Mouse (Mus musculus) liver, adult (tissue): ENCODE data around the gene Tmem163.

Source experiments
- GATA4 ChIP-seq: IDR thresholded peaks from 2 replicates; pipeline ENCODE4 v1.6.1; 2014; ENCODE audit warnings: mild to moderate bottlenecking, low read length; ENCODE audit not compliant: insufficient replicate concordance

Gene Tmem163

DNA sequence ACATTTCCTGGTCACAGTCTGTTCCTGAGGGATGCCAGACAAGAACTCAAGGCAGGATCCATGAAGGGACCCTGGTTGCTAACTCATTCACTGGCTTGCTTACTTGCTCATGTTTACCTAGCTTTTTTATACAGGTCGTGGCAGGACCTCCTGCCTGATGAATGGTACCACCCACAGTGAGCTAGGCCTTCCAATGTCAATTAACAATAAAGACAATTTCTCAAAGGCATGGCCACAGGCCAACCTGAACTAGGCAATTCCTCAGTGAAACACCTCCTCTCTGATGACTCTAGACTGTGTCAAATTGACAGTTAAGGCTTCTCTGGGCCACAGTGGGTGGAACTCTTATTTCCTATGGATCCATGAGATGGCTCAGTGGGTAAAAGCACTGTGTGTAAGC lies 136.6 kb downstream of the Tmem163 start:
- TF ChIP-seq GATA4, result no peak

DNA sequence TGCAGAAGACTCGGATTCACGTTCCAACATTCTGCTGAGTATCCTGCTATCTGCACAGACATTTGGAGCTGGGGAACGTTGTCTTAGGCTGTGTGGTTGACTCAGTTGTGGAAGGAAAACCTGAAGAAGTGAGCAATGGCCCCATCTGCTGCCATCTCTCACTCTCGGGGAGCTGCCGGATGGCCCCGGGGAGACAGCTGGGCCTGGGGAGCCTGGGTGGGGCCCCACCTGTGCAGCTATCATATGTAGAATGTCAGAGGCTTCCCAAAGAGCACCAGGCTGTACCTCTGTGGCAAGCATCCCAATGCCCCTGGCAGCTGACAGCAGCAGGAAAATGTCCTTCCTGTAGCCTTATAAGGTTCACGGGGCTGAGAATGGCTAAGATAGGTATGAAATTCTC lies 137.4 kb downstream of the Tmem163 start:
- TF ChIP-seq GATA4, result no peak

- TF ChIP-seq GATA4, result no peak
These were observed 137.8 kb downstream of the Tmem163 start for GRCm38 (mm10) chr1:127541522-127541921.

GRCm38 (mm10) chr1:127537204-127538038 lies 141.9 kb downstream of the Tmem163 start:
- TF ChIP-seq GATA4, result no peak

GRCm38 (mm10) chr1:127536448-127536847 lies 142.9 kb downstream of the Tmem163 start:
- TF ChIP-seq GATA4, result no peak

DNA sequence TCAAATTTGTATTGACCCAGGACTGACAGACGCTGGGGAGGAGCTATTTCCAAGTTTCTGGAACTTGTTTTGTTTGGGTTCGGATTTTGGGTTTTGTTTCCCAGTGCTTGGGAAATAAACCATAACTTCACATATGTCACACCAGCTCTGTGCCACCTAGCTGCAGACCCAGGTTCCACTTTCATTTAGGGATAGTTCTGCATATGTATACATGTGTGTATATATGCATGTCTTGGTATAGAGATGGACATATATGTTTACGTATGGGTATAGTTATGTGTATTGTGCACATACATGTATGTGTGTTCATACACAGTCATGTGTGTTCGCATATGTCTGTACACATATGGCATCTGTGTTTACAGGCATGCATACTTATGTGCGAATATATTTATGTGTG lies 147.6 kb downstream of the Tmem163 start:
- TF ChIP-seq GATA4, result no peak

GRCm38 (mm10) chr1:127530849-127531580 lies 148.3 kb downstream of the Tmem163 start:
- no peak for TF ChIP-seq GATA4

DNA sequence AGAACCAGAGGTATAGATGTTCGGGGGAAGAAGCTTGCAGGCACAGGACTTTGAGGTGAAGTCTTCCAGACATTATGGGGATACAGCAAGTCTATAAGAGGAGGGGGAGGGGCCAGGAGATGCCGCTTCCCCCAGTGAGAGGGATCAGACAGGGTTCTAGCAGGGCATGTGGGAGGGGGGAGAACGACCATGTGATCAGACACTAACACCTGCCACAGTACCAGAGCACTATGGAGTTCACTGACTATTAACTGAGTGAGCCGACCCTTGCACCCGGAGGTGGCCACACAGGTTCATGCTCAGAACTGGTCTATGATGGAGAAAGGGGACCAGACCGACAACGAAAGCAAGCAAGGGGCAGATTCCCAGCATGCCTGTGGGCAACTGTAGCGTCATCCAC lies 156.0 kb downstream of the Tmem163 start:
- TF ChIP-seq GATA4, result no peak

- no peak for TF ChIP-seq GATA4
These were observed 164.5 kb downstream of the Tmem163 start for GRCm38 (mm10) chr1:127514888-127515287.

DNA sequence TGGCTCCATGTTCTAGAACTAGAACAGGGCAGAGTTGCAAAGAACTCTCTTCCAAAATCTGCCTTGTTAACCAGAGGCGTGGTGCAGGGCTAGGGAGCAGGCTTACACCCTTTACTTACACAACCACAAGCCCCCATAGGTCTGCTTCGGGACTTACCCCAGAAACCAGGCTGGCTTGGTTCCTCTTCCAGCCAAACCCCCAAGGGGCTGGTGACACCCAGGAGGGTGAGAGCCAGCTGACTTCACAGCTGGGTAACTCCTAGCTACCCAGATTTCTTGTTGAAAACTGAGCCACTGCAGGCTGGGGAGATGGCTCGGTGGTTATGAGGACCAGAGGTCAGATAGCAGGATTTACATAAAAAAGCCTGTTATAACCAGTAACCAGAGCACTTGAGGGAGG lies 164.9 kb downstream of the Tmem163 start:
- no peak for TF ChIP-seq GATA4

GRCm38 (mm10) chr1:127513664-127514063 lies 165.7 kb downstream of the Tmem163 start:
- TF ChIP-seq GATA4, result no peak

GRCm38 (mm10) chr1:127513140-127513539 lies 166.2 kb downstream of the Tmem163 start:
- TF ChIP-seq GATA4, result no peak

GRCm38 (mm10) chr1:127512709-127513108 lies 166.6 kb downstream of the Tmem163 start:
- no peak for TF ChIP-seq GATA4

DNA sequence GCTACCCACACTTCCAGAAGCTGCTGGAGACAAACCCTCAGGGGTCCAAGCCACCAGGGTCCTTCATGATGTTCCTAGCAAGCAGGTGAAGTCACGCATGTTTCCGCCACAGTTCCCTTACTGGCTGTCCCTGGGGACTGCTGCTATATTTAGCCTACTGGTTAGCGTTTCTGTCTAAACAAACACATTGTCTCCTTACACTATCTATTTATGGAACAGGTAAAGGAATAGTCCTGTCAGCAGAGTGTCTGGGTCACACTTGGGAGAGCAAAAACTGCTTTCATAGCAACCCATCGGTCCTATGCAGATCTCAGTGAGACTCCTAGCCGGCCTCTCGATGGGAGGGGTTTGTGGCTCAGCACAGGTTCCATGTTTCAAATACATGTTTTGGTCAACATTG lies 168.0 kb downstream of the Tmem163 start:
- no peak for TF ChIP-seq GATA4

- TF ChIP-seq GATA4, result no peak
These were observed 170.4 kb downstream of the Tmem163 start for GRCm38 (mm10) chr1:127508921-127509320.

- TF ChIP-seq GATA4, result no peak
These were observed 171.1 kb downstream of the Tmem163 start for GRCm38 (mm10) chr1:127508067-127508739.

DNA sequence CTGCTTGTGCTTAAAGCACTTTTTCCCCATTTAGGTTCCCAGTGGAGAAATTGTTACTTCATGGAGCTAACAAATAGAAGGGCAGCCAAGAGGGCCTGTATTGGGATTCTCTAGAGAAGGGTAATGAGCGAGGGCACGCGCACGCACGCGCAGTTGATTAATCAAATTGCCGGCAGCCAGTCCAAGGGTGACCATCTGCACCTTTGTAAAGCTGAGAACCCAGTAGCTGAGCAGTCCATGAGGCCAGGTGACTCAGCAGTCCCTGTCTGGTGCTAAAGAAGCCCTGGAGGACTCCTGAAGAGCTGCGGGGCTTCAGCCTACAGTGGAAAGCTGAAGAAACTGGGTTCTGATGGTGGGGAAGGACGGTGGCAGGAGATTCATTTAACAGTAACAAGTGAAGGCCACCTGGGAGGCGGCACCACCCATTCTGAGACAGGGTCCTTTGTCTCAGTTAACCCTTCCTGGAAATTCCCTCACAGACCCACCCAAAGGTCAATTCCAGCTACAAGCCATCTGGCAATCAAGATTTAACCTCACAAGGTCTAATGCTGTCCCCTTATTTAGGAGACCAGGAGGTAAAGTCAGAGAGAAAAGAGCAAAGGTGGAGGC lies 172.2 kb downstream of the Tmem163 start:
- TF ChIP-seq GATA4, result no peak
